Comparison of ENCODE assay signal across 11 mouse cellular contexts in the genomic region with DNA sequence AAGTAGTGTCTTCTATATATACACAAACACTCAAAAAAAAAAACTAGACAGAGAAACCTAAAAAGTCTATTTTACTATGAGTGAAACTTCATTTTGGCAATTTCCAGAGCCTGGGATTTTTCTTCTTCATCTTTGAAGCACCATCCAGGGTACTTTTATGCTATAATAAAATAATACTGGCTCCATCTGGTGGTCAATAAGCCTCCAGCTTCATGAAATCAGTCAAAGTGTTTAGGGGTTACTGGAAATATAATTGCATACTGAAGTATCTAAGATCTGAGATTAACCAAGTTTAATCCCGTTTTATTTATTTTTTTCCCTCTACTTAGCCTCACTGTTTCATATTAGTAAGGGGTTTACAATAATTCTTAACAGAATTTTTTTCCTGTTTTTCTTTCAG.
DNase-seq lines count a peak whose midpoint lies in the region; ATAC-seq and TF ChIP-seq lines count a peak whose summit lies in the region.
"Had no signal": no experiment of that assay in that cellular context is flagged by ENCODE, and none has a peak within 500 bp of the region (broad histone marks: within the 10 kb centered on the region; RNA-seq: fewer than 3 reads in every experiment).

No protein-coding gene starts in this region.

- no peak overlapping the region for H3K4me3 ChIP-seq in kidney, postnatal 0 days (replicated peaks; ENCODE audit: low read depth, low read length)
- H3K4me3 ChIP-seq in kidney, embryonic 16.5 days (ENCODE audit: low read length), result no peak overlapping the region
- H3K4me3 ChIP-seq: heart, embryonic 12.5 days; liver, embryonic 12.5 days had no signal

- H3K9ac ChIP-seq in kidney, postnatal 0 days (ENCODE audit: low read depth, low read length), result no peak overlapping the region
- H3K9ac ChIP-seq in kidney, embryonic 16.5 days (replicated peaks; ENCODE audit: low read length), result no peak overlapping the region
- H3K9ac ChIP-seq: heart, embryonic 12.5 days; liver, embryonic 12.5 days had no signal

- no peak for ATAC-seq in kidney, postnatal 0 days (replicated peaks; ENCODE audit: low FRiP score, low read depth)
- no peak for ATAC-seq in kidney, embryonic 16.5 days (ENCODE audit: low FRiP score, low TSS enrichment)
- ATAC-seq: liver, embryonic 12.5 days had no signal

- 63% methylated on average over 1 of the region's 1 CpGs for WGBS in kidney, postnatal 0 days
- WGBS in kidney, embryonic 16.5 days, result 74% methylated on average over 1 of the region's 1 CpGs

- peak; percentile 36 to 52 for DNase-seq in cerebellum, postnatal 14 days
- DNase-seq in cerebellum, postnatal 25 days, result no peak
- DNase-seq in kidney, postnatal 0 days (ENCODE audit: low spot score), result peak; percentile 89
- peak; percentile 17 for DNase-seq in CD4-positive helper T cell, adult 2 months (ENCODE audit: low read depth, low spot score)
- DNase-seq in kidney, postnatal 36 days, result peak; percentile 29 to 57
- DNase-seq in adrenal gland, adult 18-20 months (ENCODE audit: low spot score in 2 of 2), result no peak
- no peak for DNase-seq in spleen, postnatal 10 days (ENCODE audit: low spot score in 2 of 2)

- no peaks in the 10 kb centered on the region for H3K36me3 ChIP-seq in kidney, postnatal 0 days (ENCODE audit: insufficient read depth, low read length)
- H3K36me3 ChIP-seq in kidney, embryonic 16.5 days (ENCODE audit: insufficient read depth, low read length), result 0 out of 2 replicates have a peak, but pooled peaks cover 2% of the 10 kb centered on the region

- H3K4me1 ChIP-seq in kidney, postnatal 0 days (replicated peaks; ENCODE audit: insufficient read depth, low read length), result peaks cover 6% of the 10 kb centered on the region; the same call in 1 of the 2 replicates
- H3K4me1 ChIP-seq in kidney, embryonic 16.5 days (ENCODE audit: insufficient read depth, low read length), result peaks cover 9% of the 10 kb centered on the region

- H3K27me3 ChIP-seq in kidney, postnatal 0 days (ENCODE audit: insufficient read depth, low read length), result no peaks in the 10 kb centered on the region
- no peaks in the 10 kb centered on the region for H3K27me3 ChIP-seq in kidney, embryonic 16.5 days (ENCODE audit: insufficient read depth, low read length)
- H3K27me3 ChIP-seq: CH12.LX; heart, embryonic 12.5 days; liver, embryonic 12.5 days had no signal

- no peaks in the 10 kb centered on the region for H3K9me3 ChIP-seq in kidney, postnatal 0 days (replicated peaks; ENCODE audit: low read length)
- peaks cover 3% of the 10 kb centered on the region; the same call in 1 of the 2 replicates for H3K9me3 ChIP-seq in kidney, embryonic 16.5 days (ENCODE audit: low read length)
- H3K9me3 ChIP-seq: liver, embryonic 12.5 days had no signal

- TF ChIP-seq CTCF in kidney, postnatal 0 days (IDR thresholded peaks at IDR 0.05; ENCODE audit: low read depth), result peak; percentile 76

- no peak overlapping the region for H3K4me2 ChIP-seq in kidney, postnatal 0 days (ENCODE audit: low read length)
- no peak overlapping the region for H3K4me2 ChIP-seq in kidney, embryonic 16.5 days (replicated peaks; ENCODE audit: low read depth, low read length)
- H3K4me2 ChIP-seq: heart, embryonic 12.5 days; liver, embryonic 12.5 days had no signal

- no peak overlapping the region for H3K27ac ChIP-seq in kidney, postnatal 0 days
- H3K27ac ChIP-seq in kidney, embryonic 16.5 days (ENCODE audit: low read length), result no peak overlapping the region
- H3K27ac ChIP-seq: liver, embryonic 12.5 days had no signal

Comparison
In these comparisons a context has a peak if more than half of its experiments do, and no peak if none do; other contexts are left out.
1. DNase-seq: peak in cerebellum, postnatal 14 days (2 of 2), kidney, postnatal 0 days (single experiment), CD4-positive helper T cell, adult 2 months (single experiment) and kidney, postnatal 36 days (2 of 2); none in cerebellum, postnatal 25 days (0 of 2), adrenal gland, adult 18-20 months (0 of 2) and spleen, postnatal 10 days (0 of 2).